Comparison of ENCODE assay signal across 21 mouse cellular contexts in the genomic region with DNA sequence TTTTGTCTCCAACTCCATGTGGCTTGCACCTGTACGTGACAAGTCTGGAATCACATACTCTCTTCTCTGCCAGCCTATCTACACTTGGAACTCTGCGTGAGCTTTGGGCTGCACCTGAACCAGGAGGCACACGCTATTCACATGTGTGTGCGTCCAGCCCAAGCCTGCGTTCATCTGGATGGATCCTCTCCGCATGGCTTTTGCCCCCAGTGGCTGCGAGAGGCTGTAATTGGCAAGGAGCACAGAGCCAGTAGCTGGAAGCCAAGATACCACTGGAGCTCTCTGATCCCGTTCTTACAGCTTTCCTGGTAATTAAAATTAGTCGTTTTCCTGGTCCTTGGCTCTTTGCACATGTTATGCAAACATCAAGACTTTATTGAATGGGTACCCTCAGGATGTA. TPM values are rescaled to one million over a fixed set of nuclear protein-coding genes. Genes with fewer than 3 reads are reported as not detected.
DNase-seq lines count a peak whose midpoint lies in the region; ATAC-seq and TF ChIP-seq lines count a peak whose summit lies in the region.
"Had no signal": no experiment of that assay in that cellular context is flagged by ENCODE, and none has a peak within 500 bp of the region (broad histone marks: within the 10 kb centered on the region; RNA-seq: fewer than 3 reads in every experiment).

No protein-coding gene starts in this region.

- no peak overlapping the region for H3K4me3 ChIP-seq in hindbrain, embryonic 15.5 days
- H3K4me3 ChIP-seq in hindbrain, embryonic 11.5 days (ENCODE audit: low read depth, low read length), result no peak overlapping the region
- H3K4me3 ChIP-seq in limb, embryonic 10.5 days, result no peak overlapping the region
- no peak overlapping the region for H3K4me3 ChIP-seq in intestine, postnatal 0 days (ENCODE audit: low read depth, low read length)
- H3K4me3 ChIP-seq: heart, embryonic 13.5 days; stomach, embryonic 15.5 days had no signal

- H3K27me3 ChIP-seq in hindbrain, embryonic 15.5 days, result no peaks in the 10 kb centered on the region
- no peaks in the 10 kb centered on the region for H3K27me3 ChIP-seq in hindbrain, embryonic 11.5 days (ENCODE audit: control insufficient read depth, insufficient read depth, low read length)
- H3K27me3 ChIP-seq in limb, embryonic 10.5 days (ENCODE audit: low read depth, poor library complexity, severe bottlenecking), result peaks cover 22% of the 10 kb centered on the region
- no peaks in the 10 kb centered on the region for H3K27me3 ChIP-seq in intestine, postnatal 0 days (replicated peaks; ENCODE audit: control insufficient read depth, insufficient read depth, low read length)
- H3K27me3 ChIP-seq: neural tube, embryonic 13.5 days had no signal

- H3K4me1 ChIP-seq in hindbrain, embryonic 15.5 days (replicated peaks), result peaks cover 17% of the 10 kb centered on the region
- H3K4me1 ChIP-seq in hindbrain, embryonic 11.5 days (replicated peaks; ENCODE audit: control insufficient read depth, insufficient read depth, low read length), result no peaks in the 10 kb centered on the region
- H3K4me1 ChIP-seq in limb, embryonic 10.5 days, result peaks cover 13% of the 10 kb centered on the region
- H3K4me1 ChIP-seq in intestine, postnatal 0 days (replicated peaks; ENCODE audit: control insufficient read depth, insufficient read depth, low read length), result no peaks in the 10 kb centered on the region
- H3K4me1 ChIP-seq: heart, embryonic 13.5 days; stomach, embryonic 15.5 days had no signal

- no peaks in the 10 kb centered on the region for H3K36me3 ChIP-seq in hindbrain, embryonic 15.5 days
- H3K36me3 ChIP-seq in hindbrain, embryonic 11.5 days (ENCODE audit: control insufficient read depth, insufficient read depth, low read length), result no peaks in the 10 kb centered on the region
- no peaks in the 10 kb centered on the region for H3K36me3 ChIP-seq in limb, embryonic 10.5 days
- no peaks in the 10 kb centered on the region for H3K36me3 ChIP-seq in intestine, postnatal 0 days (ENCODE audit: control insufficient read depth, insufficient read depth)
- H3K36me3 ChIP-seq: embryonic facial prominence, embryonic 15.5 days; heart, embryonic 13.5 days; limb, embryonic 15.5 days; neural tube, embryonic 13.5 days; stomach, embryonic 15.5 days had no signal

- H3K9ac ChIP-seq in hindbrain, embryonic 15.5 days, result no peak overlapping the region
- no peak overlapping the region for H3K9ac ChIP-seq in hindbrain, embryonic 11.5 days (ENCODE audit: low read depth, low read length)
- no peak overlapping the region for H3K9ac ChIP-seq in intestine, postnatal 0 days (ENCODE audit: low read depth, low read length)
- H3K9ac ChIP-seq: embryonic facial prominence, embryonic 15.5 days; heart, embryonic 13.5 days; limb, embryonic 15.5 days; liver, postnatal 0 days; stomach, embryonic 15.5 days had no signal

- ATAC-seq in hindbrain, embryonic 15.5 days (ENCODE audit: low FRiP score, low read depth), result peak; percentile 29; the same call in 1 of the 2 replicates
- ATAC-seq in hindbrain, embryonic 11.5 days (ENCODE audit: low FRiP score), result no peak
- ATAC-seq in intestine, postnatal 0 days, result no peak
- ATAC-seq in erythroid progenitor cell, adult 5-6 weeks (replicated peaks; ENCODE audit: low FRiP score, poor library complexity, severe bottlenecking), result no peak
- ATAC-seq: CD4-positive, CD25-positive, alpha-beta regulatory T cell, adult 4 months; liver, postnatal 0 days had no signal

- H3K4me2 ChIP-seq in hindbrain, embryonic 15.5 days, result peak overlapping the region; percentile 71
- no peak overlapping the region for H3K4me2 ChIP-seq in hindbrain, embryonic 11.5 days (replicated peaks; ENCODE audit: low read depth, low read length)
- no peak overlapping the region for H3K4me2 ChIP-seq in intestine, postnatal 0 days (replicated peaks; ENCODE audit: low read depth)

- no peak for TF ChIP-seq CTCF in intestine, postnatal 0 days (IDR thresholded peaks at IDR 0.05; ENCODE audit: low read depth)

- peak overlapping the region; percentile 49; the same call in 1 of the 2 replicates for H3K27ac ChIP-seq in hindbrain, embryonic 15.5 days (replicated peaks)
- no peak overlapping the region for H3K27ac ChIP-seq in hindbrain, embryonic 11.5 days (ENCODE audit: low read depth, low read length)
- no peak overlapping the region for H3K27ac ChIP-seq in limb, embryonic 10.5 days
- no peak overlapping the region for H3K27ac ChIP-seq in intestine, postnatal 0 days (ENCODE audit: low read depth, low read length)
- H3K27ac ChIP-seq: embryonic facial prominence, embryonic 15.5 days; heart, embryonic 13.5 days; limb, embryonic 15.5 days; stomach, embryonic 15.5 days had no signal

- 46% methylated on average over 9 of the region's 9 CpGs for WGBS in hindbrain, embryonic 15.5 days
- WGBS in hindbrain, embryonic 11.5 days, result 83% methylated on average over 9 of the region's 9 CpGs
- WGBS in limb, embryonic 10.5 days, result 73% methylated on average over 9 of the region's 9 CpGs
- WGBS in intestine, postnatal 0 days, result 69% methylated on average over 9 of the region's 9 CpGs

- H3K9me3 ChIP-seq in hindbrain, embryonic 15.5 days, result no peaks in the 10 kb centered on the region
- no peaks in the 10 kb centered on the region for H3K9me3 ChIP-seq in hindbrain, embryonic 11.5 days (ENCODE audit: control insufficient read depth, low read length)
- no peaks in the 10 kb centered on the region for H3K9me3 ChIP-seq in limb, embryonic 10.5 days (replicated peaks)
- no peaks in the 10 kb centered on the region for H3K9me3 ChIP-seq in intestine, postnatal 0 days (ENCODE audit: control insufficient read depth)
- H3K9me3 ChIP-seq: embryonic facial prominence, embryonic 15.5 days; heart, embryonic 13.5 days; limb, embryonic 15.5 days; neural tube, embryonic 13.5 days; stomach, embryonic 15.5 days had no signal

- no peak for DNase-seq in hindbrain, embryonic 11.5 days (ENCODE audit: low spot score)
- DNase-seq in R1 (ENCODE audit: low read depth, low spot score), result peak; percentile 13
- DNase-seq in brain, adult 2 months (ENCODE audit: low read depth, low spot score), result peak; percentile 27
- DNase-seq in limb, embryonic 10.5 days (ENCODE audit: low spot score), result peak; percentile 34
- DNase-seq: adrenal gland, postnatal 14 days; gastrocnemius, postnatal 25 days; kidney, adult 8-10 months; liver, postnatal 0 days; lung, postnatal 36 days; spleen, adult 18-20 months had no signal

RNA-seq across cellular contexts. Expression of a gene that starts 1.1 kb away (rescaled TPM):
- 16.0 and 22.5 TPM in 2 replicates for polyA plus RNA-seq in hindbrain, embryonic 15.5 days (2015; fragmentation: Nextera tagmentation; extraction: Ambion mirVana)
- 1.8 and 2.7 TPM in 2 replicates for polyA plus RNA-seq in hindbrain, embryonic 11.5 days (2014; fragmentation: Nextera tagmentation; extraction: Ambion mirVana)
- polyA plus RNA-seq in limb, embryonic 10.5 days (2016; fragmentation: Nextera tagmentation; extraction: Ambion mirVana), result 0.08 and 0.90 TPM in 2 replicates
- polyA plus RNA-seq in intestine, postnatal 0 days (2015; fragmentation: Nextera tagmentation; extraction: Ambion mirVana), result 0.75 and 0.87 TPM in 2 replicates
- total RNA-seq in erythroid progenitor cell, adult 5-6 weeks (2015; ENCODE audit: low replicate concordance), result not detected in 2 replicates
- not detected in 2 replicates for total RNA-seq in erythroid progenitor cell, adult 5-6 weeks (2017; ENCODE audit: low replicate concordance)
- total RNA-seq: gastrocnemius, postnatal 25 days; hematopoietic stem cell, adult 5-6 weeks had no signal
- polyA plus RNA-seq: CD4-positive, CD25-positive, alpha-beta regulatory T cell, adult 4 months; liver, postnatal 0 days; thymus, postnatal 0 days had no signal
